Mouse (Mus musculus) frontal cortex, adult 2 months (tissue): ENCODE measurements around the gene Fam111a. TPM values are rescaled to one million over a fixed set of nuclear protein-coding genes. Genes with fewer than 3 reads are reported as not detected.

ENCODE experiments used
- DNase-seq, 2 experiments: peaks; one replicate each; pipeline ENCODE4 v3.0.0; 2022; ENCODE audit warnings: low spot score in 1 of 2; ENCODE audit errors: extremely low spot score in 1 of 2
- polyA plus RNA-seq: library from polyadenylated mRNA; depleted of rRNA; stranded (reverse); fragments of >200 nt; gene quantifications from 2 replicates; pipeline ENCODE4 v1.2.3, GENCODE M21; 2012; rRNA removed

The Fam111a gene
- polyA plus RNA-seq, 1 experiment: 1.3 TPM

- DNase-seq: no peak
Observed at GRCm38 (mm10) chr19:12600684-12601480, 55.3 kb downstream of the Fam111a start.

- no peak for DNase-seq
Observed at GRCm38 (mm10) chr19:12608336-12608735, 62.8 kb downstream of the Fam111a start.

GRCm38 (mm10) chr19:12613646-12614045, 68.1 kb downstream of the Fam111a start:
- DNase-seq: no peak

- DNase-seq: no peak
Observed at GRCm38 (mm10) chr19:12633176-12633575, 87.6 kb downstream of the Fam111a start, which contains the start of gene Glyat. Gene Glyat (plus strand): TSS chr19:12633308.

GRCm38 (mm10) chr19:12634259-12634658, 88.7 kb downstream of the Fam111a start:
- no peak for DNase-seq

GRCm38 (mm10) chr19:12634963-12635362, 89.4 kb downstream of the Fam111a start:
- no peak for DNase-seq

GRCm38 (mm10) chr19:12636863-12637262, 91.3 kb downstream of the Fam111a start:
- DNase-seq: no peak

GRCm38 (mm10) chr19:12638049-12638448, 92.5 kb downstream of the Fam111a start:
- no peak for DNase-seq

Other genes starting within 250 kb of the Fam111a start
- gene Olfr1436, start 246.6 kb upstream of the Fam111a start, polyA plus RNA-seq: not detected in 2 replicates
- not detected in 2 replicates for gene Olfr1437, start 220.6 kb upstream of the Fam111a start, polyA plus RNA-seq
- gene Olfr1438-ps1, start 209.8 kb upstream of the Fam111a start, polyA plus RNA-seq: not detected in 2 replicates
- not detected in 2 replicates for gene Olfr1440, start 158.5 kb upstream of the Fam111a start, polyA plus RNA-seq
- gene Olfr1441, start 128.3 kb upstream of the Fam111a start, polyA plus RNA-seq: not detected in 2 replicates
- not detected in 2 replicates for gene Pfpl, start 117.8 kb upstream of the Fam111a start, polyA plus RNA-seq
- gene Mpeg1, start 85.0 kb upstream of the Fam111a start, polyA plus RNA-seq: 8.7 and 12.4 TPM in 2 replicates
- 19.2 and 21.1 TPM in 2 replicates for gene Dtx4, start 44.3 kb upstream of the Fam111a start, polyA plus RNA-seq
- 0.14 and 0.17 TPM in 2 replicates for gene Gm4952, start 54.2 kb downstream of the Fam111a start, polyA plus RNA-seq
- not detected in 2 replicates for gene Glyat, start 87.6 kb downstream of the Fam111a start, polyA plus RNA-seq
- gene Olfr1442, start 124.7 kb downstream of the Fam111a start, polyA plus RNA-seq: not detected in 2 replicates
- gene Olfr1443, start 132.4 kb downstream of the Fam111a start, polyA plus RNA-seq: not detected in 2 replicates
- gene Keg1, start 150.0 kb downstream of the Fam111a start, polyA plus RNA-seq: not detected in 2 replicates
- gene Cntf, start 219.9 kb downstream of the Fam111a start, polyA plus RNA-seq: 3.3 and 3.9 TPM in 2 replicates